Mouse (Mus musculus) adrenal gland, postnatal 10 days (tissue): Measurements from ENCODE around the gene Pim1. TPM values are rescaled to one million over a fixed set of nuclear protein-coding genes. Genes with fewer than 3 reads are reported as not detected.

Experiments used
- DNase-seq: peaks from one replicate; pipeline ENCODE4 v3.0.0; 2021; ENCODE audit warnings: mixed read lengths
- total RNA-seq, 2 experiments: library from RNA; stranded (reverse); gene quantifications; 2 replicates each; pipeline ENCODE4 v1.2.3; 2021

Gene Pim1
- total RNA-seq, 2 experiments from 2014 or later = 73.4 to 104 TPM

- no peak for DNase-seq
These were observed 35.1 kb downstream of the Pim1 start for GRCm38 (mm10) chr17:29525613-29526012.

- DNase-seq = peak; percentile 47
These were observed 38.1 kb downstream of the Pim1 start for GRCm38 (mm10) chr17:29528568-29529187.

GRCm38 (mm10) chr17:29530508-29530907 is 40.0 kb downstream of the Pim1 start:
- DNase-seq = no peak

- no peak for DNase-seq
These were observed 40.7 kb downstream of the Pim1 start for GRCm38 (mm10) chr17:29531278-29531677.

GRCm38 (mm10) chr17:29531757-29532384 is 41.3 kb downstream of the Pim1 start:
- no peak for DNase-seq

GRCm38 (mm10) chr17:29533866-29534265 is 43.3 kb downstream of the Pim1 start:
- DNase-seq = no peak

GRCm38 (mm10) chr17:29540426-29540825 is 49.9 kb downstream of the Pim1 start:
- peak; percentile 33 for DNase-seq

GRCm38 (mm10) chr17:29541419-29541818 is 50.9 kb downstream of the Pim1 start:
- peak; percentile 90 for DNase-seq

- DNase-seq = no peak
These were observed 52.5 kb downstream of the Pim1 start for GRCm38 (mm10) chr17:29542831-29543690.

- DNase-seq = no peak
These were observed 53.5 kb downstream of the Pim1 start for GRCm38 (mm10) chr17:29544064-29544463.

GRCm38 (mm10) chr17:29545241-29545640 is 54.7 kb downstream of the Pim1 start:
- no peak for DNase-seq

Other genes starting within 250 kb of the Pim1 start
- 10 to 100 TPM; 24.6 to 27.9 TPM for gene Ppil1, start 226.6 kb upstream of the Pim1 start, total RNA-seq
- 100 to 1,000 TPM; 158 to 160 TPM for gene BC004004, start 222.0 kb upstream of the Pim1 start, total RNA-seq
- 10 to 100 TPM; 24.5 to 26.1 TPM for gene Pi16, start 173.1 kb upstream of the Pim1 start, total RNA-seq
- 100 to 1,000 TPM; 330 to 395 TPM for gene Mtch1, start 142.8 kb upstream of the Pim1 start, total RNA-seq
- gene Fgd2, start 129.8 kb upstream of the Pim1 start, total RNA-seq = 1 to 10 TPM; 4.6 to 7.4 TPM
- not detected for gene Gm17657, start 58.9 kb downstream of the Pim1 start, total RNA-seq
- 10 to 100 TPM; 19.7 to 20.3 TPM for gene Tbc1d22b, start 59.0 kb downstream of the Pim1 start, total RNA-seq
- gene Tmem217, start 61.6 kb downstream of the Pim1 start, total RNA-seq = not detected
- 10 to 100 TPM; 43.1 to 50.7 TPM for gene Rnf8, start 124.0 kb downstream of the Pim1 start, total RNA-seq
- 1 to 10 TPM; 2.3 to 4.6 TPM for gene Gm28043, start 124.1 kb downstream of the Pim1 start, total RNA-seq
- 10 to 100 TPM; 52.4 to 99.0 TPM for gene Cmtr1, start 169.8 kb downstream of the Pim1 start, total RNA-seq
- 10 to 100 TPM; 12.7 to 17.2 TPM for gene Ccdc167, start 226.3 kb downstream of the Pim1 start, total RNA-seq